Mouse (Mus musculus): ENCODE measurements around the gene Pcyt1a. TPM values are rescaled to one million over a fixed set of nuclear protein-coding genes. Genes with fewer than 3 reads are reported as not detected.

Gene Pcyt1a
- total and polyA plus RNA-seq, 3 experiments = 44.3 to 133 (median 110) TPM

DNA sequence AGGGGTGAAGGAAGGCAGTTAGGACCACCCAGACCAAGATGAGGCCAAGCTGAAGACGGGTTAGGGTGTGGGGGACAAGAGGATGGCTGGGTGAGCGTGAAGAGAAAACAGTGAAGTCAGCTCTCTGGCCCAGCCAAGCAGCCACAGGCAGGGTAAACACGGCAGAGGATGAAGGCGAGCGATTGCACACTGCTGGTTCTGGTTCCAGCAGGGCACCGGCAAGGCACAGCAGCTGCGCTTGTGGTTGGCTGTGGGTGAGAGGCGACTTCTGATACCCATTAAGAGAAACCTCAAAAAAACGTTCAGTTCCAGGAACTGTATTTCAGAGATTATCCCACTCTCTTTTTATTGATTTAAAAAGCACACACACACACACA lies 89.6 kb downstream of the Pcyt1a start:
- WGBS = 74% methylated on average over 9 of the region's 9 CpGs
- H3K36me3 ChIP-seq (ENCODE audit: control insufficient read depth, insufficient read depth, low read length) = no peaks in the 10 kb centered on the region
- no peak overlapping the region for H3K27ac ChIP-seq
- intact Hi-C loops (cut with DNase I) = loop anchor here (5.0 kb wide), 1 partner anchor 87 kb away; the partner anchor contains the start of gene Tfrc
- TF ChIP-seq EP300 (IDR thresholded peaks at IDR 0.05; ENCODE audit: insufficient read depth, low read depth, low read length) = no peak
- H3K27me3 ChIP-seq (ENCODE audit: control insufficient read depth, insufficient read depth, low read length) = no peaks in the 10 kb centered on the region
- no peaks in the 10 kb centered on the region for H3K79me2 ChIP-seq (replicated peaks; ENCODE audit: control insufficient read depth, insufficient read depth, low read length)
- no peak overlapping the region for H3K9ac ChIP-seq (ENCODE audit: low read depth, low read length)
- H3K4me1 ChIP-seq (ENCODE audit: control insufficient read depth, insufficient read depth, low read length) = peaks cover 4% of the 10 kb centered on the region; the same call in 1 of the 2 replicates
- H3K4me3 ChIP-seq = no peak overlapping the region
- DNase-seq = peak in 1 of 2 experiments; percentile 35

DNA sequence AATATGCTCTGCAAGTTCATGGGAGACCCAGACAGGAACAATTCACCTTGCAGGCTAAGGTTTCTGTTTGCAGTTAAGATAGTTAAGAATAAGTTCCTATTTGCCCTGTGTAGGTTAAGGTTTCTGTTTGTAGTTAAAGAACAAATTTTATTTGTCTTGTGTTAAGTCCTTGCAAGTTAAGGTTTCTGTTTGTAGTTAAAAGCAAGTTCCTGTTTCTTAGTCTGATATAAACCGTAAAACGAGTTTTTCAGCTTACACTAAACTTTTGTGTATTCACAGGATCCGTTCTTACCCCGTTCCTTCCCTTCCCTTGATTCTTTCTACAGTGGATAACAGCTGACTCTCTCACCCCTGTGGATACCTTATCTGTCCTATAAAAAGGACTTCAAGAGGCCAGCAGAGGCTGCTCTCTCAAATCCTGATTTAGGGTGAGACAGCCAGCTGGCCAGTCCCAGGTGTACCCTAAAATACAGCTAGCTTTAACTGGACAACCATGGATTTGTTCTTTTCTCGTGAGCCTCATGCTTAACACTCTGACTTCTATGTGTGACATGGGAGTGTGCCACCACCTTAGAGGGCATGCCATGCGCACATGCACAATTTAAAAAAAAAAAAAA lies 92.0 kb downstream of the Pcyt1a start:
- no peak overlapping the region for H3K4me3 ChIP-seq
- DNase-seq = no peak
- peak; percentile 24 for TF ChIP-seq CTCF (IDR thresholded peaks at IDR 0.05)
- no peak for TF ChIP-seq POLR2A (IDR thresholded peaks at IDR 0.05; ENCODE audit: insufficient read depth, low read depth, low read length)
- TF ChIP-seq EP300 (IDR thresholded peaks at IDR 0.05; ENCODE audit: insufficient read depth, low read depth, low read length) = no peak
- no peaks in the 10 kb centered on the region for H3K27me3 ChIP-seq (ENCODE audit: control insufficient read depth, insufficient read depth, low read length)
- peaks cover 6% of the 10 kb centered on the region; the same call in 1 of the 2 replicates for H3K4me1 ChIP-seq (ENCODE audit: control insufficient read depth, insufficient read depth, low read length)
- peak overlapping the region; percentile 81 for H3K27ac ChIP-seq
- WGBS = 47% methylated on average over 6 of the region's 6 CpGs
- H3K9ac ChIP-seq (ENCODE audit: low read depth, low read length) = no peak overlapping the region
- H3K79me2 ChIP-seq (replicated peaks; ENCODE audit: control insufficient read depth, insufficient read depth, low read length) = no peaks in the 10 kb centered on the region
- intact Hi-C loops (cut with DNase I) = loop anchor here (5.0 kb wide), 1 partner anchor 85 kb away; the partner anchor contains the start of gene Tfrc
- no peaks in the 10 kb centered on the region for H3K36me3 ChIP-seq (ENCODE audit: control insufficient read depth, insufficient read depth, low read length)

DNA sequence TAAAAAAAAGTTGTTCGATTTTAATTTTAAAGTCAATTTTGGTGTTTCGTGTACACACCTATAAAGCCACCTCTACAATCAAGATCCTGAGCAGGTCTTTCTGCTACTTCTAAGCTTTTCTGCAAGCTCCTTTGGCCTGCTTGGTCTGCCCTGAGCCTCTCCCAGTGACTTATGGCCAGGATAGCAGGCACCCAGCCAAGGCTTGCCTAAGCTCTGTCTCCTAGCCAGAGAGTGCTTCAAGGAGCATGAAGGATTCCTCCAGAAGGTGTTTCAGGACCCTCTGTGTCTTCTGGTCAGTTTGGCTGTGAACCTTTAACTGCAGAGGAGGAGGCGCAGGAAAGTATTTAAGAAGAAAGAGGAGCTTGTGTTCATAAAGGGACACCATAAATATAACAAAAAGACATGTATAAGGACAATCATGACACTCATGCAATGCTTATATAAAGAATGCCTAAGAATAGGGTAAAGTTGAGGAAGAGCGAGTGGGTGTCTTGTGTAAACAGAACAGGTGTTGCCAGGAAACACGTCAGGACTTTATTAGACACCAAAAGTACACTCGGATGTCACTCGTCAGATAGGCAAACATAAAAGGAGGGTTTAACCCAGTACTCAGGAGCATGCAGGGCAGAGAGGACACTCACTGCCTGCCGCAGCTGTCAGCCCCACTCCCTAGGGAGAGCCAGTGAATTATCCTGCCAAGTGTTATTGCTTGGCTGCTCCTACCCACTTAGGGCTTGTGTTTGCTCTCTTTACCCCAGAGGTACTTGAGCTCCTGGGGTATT lies 92.9 kb downstream of the Pcyt1a start:
- Histone ChIP-seq H3K79me2 (replicated peaks; ENCODE audit: control insufficient read depth, insufficient read depth, low read length) (no peaks in the 10 kb centered on the region), H3K4me3 (no peak overlapping the region), H3K27ac (peak overlapping the region; percentile 81), H3K9ac (ENCODE audit: low read depth, low read length) (no peak overlapping the region; the same call in 1 of the 2 replicates), H3K27me3 (ENCODE audit: control insufficient read depth, insufficient read depth, low read length) (no peaks in the 10 kb centered on the region), H3K4me1 (ENCODE audit: control insufficient read depth, insufficient read depth, low read length) (peaks cover 6% of the 10 kb centered on the region; the same call in 1 of the 2 replicates), H3K36me3 (ENCODE audit: control insufficient read depth, insufficient read depth, low read length) (no peaks in the 10 kb centered on the region)
- intact Hi-C loops (cut with DNase I) = loop anchor here (5.0 kb wide), 1 partner anchor 84 kb away; the partner anchor contains the start of gene Tfrc
- WGBS = 54% methylated on average over 8 of the region's 8 CpGs
- TF ChIP-seq CTCF (IDR thresholded peaks at IDR 0.05) (no peak), EP300 (IDR thresholded peaks at IDR 0.05; ENCODE audit: insufficient read depth, low read depth, low read length) (peak; percentile 70; the same call in 1 of the 2 replicates), POLR2A (IDR thresholded peaks at IDR 0.05; ENCODE audit: insufficient read depth, low read depth, low read length) (no peak)
- peak; percentile 61 to 72 for DNase-seq

DNA sequence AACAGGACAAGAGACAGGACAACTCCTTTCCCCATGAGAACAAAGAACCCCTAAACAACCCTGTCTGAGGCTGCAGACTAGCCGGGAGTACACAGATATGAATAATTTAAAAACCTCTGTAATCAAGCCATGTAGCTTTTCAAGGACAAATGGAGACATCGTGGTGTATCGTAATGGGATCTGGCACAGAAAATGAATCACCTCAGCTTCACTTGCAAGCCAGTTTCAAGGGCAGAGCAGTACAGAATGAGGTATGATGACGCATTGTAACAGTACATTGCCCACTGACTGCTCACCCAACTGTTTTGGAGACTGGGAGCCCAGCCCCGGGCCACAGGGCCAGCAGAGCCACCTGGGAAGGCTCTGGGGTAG lies 93.5 kb downstream of the Pcyt1a start:
- Histone ChIP-seq H3K9ac (ENCODE audit: low read depth, low read length) (no peak overlapping the region; the same call in 1 of the 2 replicates), H3K27me3 (ENCODE audit: control insufficient read depth, insufficient read depth, low read length) (no peaks in the 10 kb centered on the region), H3K36me3 (ENCODE audit: control insufficient read depth, insufficient read depth, low read length) (no peaks in the 10 kb centered on the region), H3K79me2 (replicated peaks; ENCODE audit: control insufficient read depth, insufficient read depth, low read length) (no peaks in the 10 kb centered on the region), H3K4me1 (ENCODE audit: control insufficient read depth, insufficient read depth, low read length) (peaks cover 6% of the 10 kb centered on the region; the same call in 1 of the 2 replicates), H3K27ac (peak overlapping the region; percentile 81), H3K4me3 (no peak overlapping the region)
- WGBS = 42% methylated on average over 5 of the region's 5 CpGs
- no peak for TF ChIP-seq EP300 (IDR thresholded peaks at IDR 0.05; ENCODE audit: insufficient read depth, low read depth, low read length)
- no peak for TF ChIP-seq POLR2A (IDR thresholded peaks at IDR 0.05; ENCODE audit: insufficient read depth, low read depth, low read length)
- no peak for TF ChIP-seq CTCF (IDR thresholded peaks at IDR 0.05)
- DNase-seq = no peak
- intact Hi-C loops (cut with DNase I) = loop anchor here (5.0 kb wide), 1 partner anchor 83 kb away; the partner anchor contains the start of gene Tfrc

Other genes starting within 250 kb of the Pcyt1a start
- 10 to 100 TPM; 10.8 to 13.5 TPM for gene Fbxo45, start 183.8 kb upstream of the Pcyt1a start, total RNA-seq (2021)
- gene Fbxo45, start 183.8 kb upstream of the Pcyt1a start, polyA plus RNA-seq (2012; rRNA removed) = 3.3 and 6.2 TPM in 2 replicates
- 1 to 10 TPM; 7.6 TPM for gene Wdr53, start 183.7 kb upstream of the Pcyt1a start, total RNA-seq (2021)
- gene Wdr53, start 183.7 kb upstream of the Pcyt1a start, polyA plus RNA-seq (2012; rRNA removed) = 3.3 and 8.1 TPM in 2 replicates
- gene Smco1, start 159.5 kb upstream of the Pcyt1a start, total RNA-seq (2021) = 10 to 100 TPM; 25.2 to 29.6 TPM
- gene Smco1, start 159.5 kb upstream of the Pcyt1a start, polyA plus RNA-seq (2012; rRNA removed) = 10.9 and 23.4 TPM in 2 replicates
- gene Rnf168, start 153.5 kb upstream of the Pcyt1a start, total RNA-seq (2021) = 10 to 100 TPM; 12.2 to 14.0 TPM
- gene Rnf168, start 153.5 kb upstream of the Pcyt1a start, polyA plus RNA-seq (2012; rRNA removed) = 4.6 and 9.6 TPM in 2 replicates
- gene Ubxn7, start 98.7 kb upstream of the Pcyt1a start, total RNA-seq (2021) = 10 to 100 TPM; 23.6 to 26.8 TPM
- gene Ubxn7, start 98.7 kb upstream of the Pcyt1a start, polyA plus RNA-seq (2012; rRNA removed) = 4.8 and 8.3 TPM in 2 replicates
- not detected for gene Tm4sf19, start 30.4 kb upstream of the Pcyt1a start, total RNA-seq (2021)
- gene Tm4sf19, start 30.4 kb upstream of the Pcyt1a start, polyA plus RNA-seq (2012; rRNA removed) = 0.12 TPM in 2 replicates
- 1 to 10 TPM; 6.2 to 6.8 TPM for gene Tctex1d2, start 11.2 kb upstream of the Pcyt1a start, total RNA-seq (2021)
- 6.2 and 8.7 TPM in 2 replicates for gene Tctex1d2, start 11.2 kb upstream of the Pcyt1a start, polyA plus RNA-seq (2012; rRNA removed)
- under 1 TPM; 0.55 to 0.63 TPM for gene Slc51a, start 57.0 kb downstream of the Pcyt1a start, total RNA-seq (2021)
- gene Slc51a, start 57.0 kb downstream of the Pcyt1a start, polyA plus RNA-seq (2012; rRNA removed) = 0.64 and 1.1 TPM in 2 replicates
- gene Zdhhc19, start 65.3 kb downstream of the Pcyt1a start, total RNA-seq (2021) = not detected
- not detected in 2 replicates for gene Zdhhc19, start 65.3 kb downstream of the Pcyt1a start, polyA plus RNA-seq (2012; rRNA removed)
- 10 to 100 TPM; 51.3 to 85.7 TPM for gene Tfrc, start 178.0 kb downstream of the Pcyt1a start, total RNA-seq (2021)
- gene Tfrc, start 178.0 kb downstream of the Pcyt1a start, polyA plus RNA-seq (2012; rRNA removed) = 27.8 and 72.8 TPM in 2 replicates
- gene Tnk2, start 213.0 kb downstream of the Pcyt1a start, total RNA-seq (2021) = 10 to 100 TPM; 17.8 to 19.6 TPM
- gene Tnk2, start 213.0 kb downstream of the Pcyt1a start, polyA plus RNA-seq (2012; rRNA removed) = 32.2 and 37.0 TPM in 2 replicates